Mouse (Mus musculus) NIH3T3 (cell line): Measurements from ENCODE around the gene Igsf21.

Source experiments
- DNase-seq: peaks from one replicate; pipeline ENCODE4 v3.0.0-alpha.2; 2012; ENCODE audit warnings: low read depth

The Igsf21 gene

GRCm38 (mm10) chr4:140101106-140101505 is 145.5 kb downstream of the Igsf21 start:
- peak; percentile 18 for DNase-seq

GRCm38 (mm10) chr4:140100141-140100540 is 146.4 kb downstream of the Igsf21 start:
- DNase-seq = no peak

- no peak for DNase-seq
These were observed 150.3 kb downstream of the Igsf21 start for GRCm38 (mm10) chr4:140096283-140096682.

GRCm38 (mm10) chr4:140094835-140095234 is 151.7 kb downstream of the Igsf21 start:
- DNase-seq = no peak

- DNase-seq = no peak
These were observed 154.2 kb downstream of the Igsf21 start for GRCm38 (mm10) chr4:140092367-140092766.

GRCm38 (mm10) chr4:140091693-140092092 is 154.9 kb downstream of the Igsf21 start:
- DNase-seq = no peak

GRCm38 (mm10) chr4:140089676-140090075 is 156.9 kb downstream of the Igsf21 start:
- no peak for DNase-seq

GRCm38 (mm10) chr4:140088711-140089440 is 157.7 kb downstream of the Igsf21 start:
- DNase-seq = no peak

- no peak for DNase-seq
These were observed 160.4 kb downstream of the Igsf21 start for GRCm38 (mm10) chr4:140086192-140086591.

- no peak for DNase-seq
These were observed 162.0 kb downstream of the Igsf21 start for GRCm38 (mm10) chr4:140084521-140085011.

- no peak for DNase-seq
These were observed 162.5 kb downstream of the Igsf21 start for GRCm38 (mm10) chr4:140084064-140084463.

GRCm38 (mm10) chr4:140078416-140078815 is 168.2 kb downstream of the Igsf21 start:
- DNase-seq = no peak

- DNase-seq = no peak
These were observed 169.0 kb downstream of the Igsf21 start for GRCm38 (mm10) chr4:140077615-140078014.

GRCm38 (mm10) chr4:140076852-140077563 is 169.6 kb downstream of the Igsf21 start:
- no peak for DNase-seq

GRCm38 (mm10) chr4:140076428-140076827 is 170.2 kb downstream of the Igsf21 start:
- no peak for DNase-seq

GRCm38 (mm10) chr4:140071047-140071446 is 175.5 kb downstream of the Igsf21 start:
- DNase-seq = no peak

- no peak for DNase-seq
These were observed 176.3 kb downstream of the Igsf21 start for GRCm38 (mm10) chr4:140070331-140070652.

GRCm38 (mm10) chr4:140069563-140070330 is 176.8 kb downstream of the Igsf21 start:
- DNase-seq = no peak

GRCm38 (mm10) chr4:140068468-140068867 is 178.1 kb downstream of the Igsf21 start:
- DNase-seq = no peak

- no peak for DNase-seq
These were observed 180.6 kb downstream of the Igsf21 start for GRCm38 (mm10) chr4:140066011-140066410.

GRCm38 (mm10) chr4:140063153-140063671 is 183.4 kb downstream of the Igsf21 start:
- DNase-seq = no peak

- no peak for DNase-seq
These were observed 186.3 kb downstream of the Igsf21 start for GRCm38 (mm10) chr4:140060251-140060650.
